Mouse (Mus musculus) Patski (cell line): ENCODE measurements around the gene Caly. TPM values are rescaled to one million over a fixed set of nuclear protein-coding genes. Genes with fewer than 3 reads are reported as not detected.

ENCODE experiments used
- ATAC-seq: fragments of 100-300 bp; one replicate; pipeline ENCODE4 v1.8.0; 2021
- CTCF ChIA-PET: fragments of 350-600 bp; sonication (Branson Sonifier 250); formaldehyde crosslinking; loops from one replicate; lab custom pipeline; 2022; ENCODE audit warnings: inconsistent platforms; lab: Charles Lee
- POLR2A ChIA-PET: fragments of 350-600 bp; sonication (Branson Sonifier 250); formaldehyde crosslinking; loops from one replicate; lab custom pipeline; 2022; ENCODE audit warnings: antibody characterized with exemption, inconsistent platforms; lab: Charles Lee
- DNase-seq: peaks from one replicate; pipeline ENCODE4 v3.0.0-alpha.2; 2011; ENCODE audit warnings: low read depth, low spot score
- H3K27me3 ChIP-seq: fragments of 371-371 bp; one replicate; pipeline ENCODE4 v1.5.1; 2021
- CTCF ChIP-seq: fragments of 100-300 bp; IDR thresholded peaks from one replicate; pipeline ENCODE4 v1.5.1; 2021
- in situ Hi-C: fragments of 300-500 bp; cut with MboI; formaldehyde crosslinking; loops from 3 replicates; pipeline ENCODE4 v1.11.1; 2018; ENCODE audit warnings: low pct_unique_long_range_greater_than_20kb, mixed read lengths
- polyA plus RNA-seq: library from polyadenylated mRNA; unstranded; gene quantifications from one replicate; pipeline ENCODE4 v1.2.3, GENCODE M21; 2021

Caly gene
- polyA plus RNA-seq, 1 experiment from 2014 or later, result not detected

- in situ Hi-C loops, result no loop called here
- no peak for DNase-seq
- TF ChIP-seq CTCF, result no peak
- POLR2A ChIA-PET, result no interaction called here
- CTCF ChIA-PET, result no interaction called here
- ATAC-seq, result no peak
- H3K27me3 ChIP-seq, result peaks cover 30% of the 10 kb centered on the region
Observed at GRCm38 (mm10) chr7:140047811-140048311, 34.5 kb downstream of the Caly start.

GRCm38 (mm10) chr7:140045546-140045945 is 36.8 kb downstream of the Caly start:
- ATAC-seq (no peak), DNase-seq (no peak)
- CTCF ChIA-PET, result no interaction called here
- POLR2A ChIA-PET, result no interaction called here
- TF ChIP-seq CTCF, result no peak
- peaks cover 26% of the 10 kb centered on the region for H3K27me3 ChIP-seq
- in situ Hi-C loops, result no loop called here

GRCm38 (mm10) chr7:140042728-140043127 is 39.6 kb downstream of the Caly start:
- ATAC-seq (no peak), DNase-seq (no peak)
- in situ Hi-C loops, result no loop called here
- CTCF ChIA-PET, result no interaction called here
- POLR2A ChIA-PET, result no interaction called here
- H3K27me3 ChIP-seq, result peaks cover 3% of the 10 kb centered on the region
- TF ChIP-seq CTCF, result no peak

- CTCF ChIA-PET, result no interaction called here
- DNase-seq, result no peak
- TF ChIP-seq CTCF, result no peak
- POLR2A ChIA-PET, result no interaction called here
- ATAC-seq, result no peak
- in situ Hi-C loops, result no loop called here
- no peaks in the 10 kb centered on the region for H3K27me3 ChIP-seq
Observed at GRCm38 (mm10) chr7:140037171-140037555, 45.2 kb downstream of the Caly start.

- DNase-seq, result peak; percentile 77
- no peaks in the 10 kb centered on the region for H3K27me3 ChIP-seq
- CTCF ChIA-PET, result no interaction called here
- in situ Hi-C loops, result no loop called here
- TF ChIP-seq CTCF, result no peak
- POLR2A ChIA-PET, result no interaction called here
- ATAC-seq, result peak; percentile 98
Observed at GRCm38 (mm10) chr7:140036281-140037170, 45.8 kb downstream of the Caly start, which contains the start of the genes Zfp511 and Tubgcp2. Gene Zfp511, plus strand, starts transcription at chr7:140036391. Gene Tubgcp2, minus strand, starts transcription at chr7:140036669.

GRCm38 (mm10) chr7:140035456-140035855 is 46.9 kb downstream of the Caly start:
- H3K27me3 ChIP-seq, result no peaks in the 10 kb centered on the region
- DNase-seq, result no peak
- no peak for TF ChIP-seq CTCF
- ChIA-PET POLR2A (no interaction called here), CTCF (no interaction called here)
- in situ Hi-C loops, result no loop called here
- no peak for ATAC-seq

GRCm38 (mm10) chr7:140033386-140033785 is 49.0 kb downstream of the Caly start:
- POLR2A ChIA-PET, result interaction anchor here (0.6 kb wide), 1 partner anchor 65 kb away, joined by 3 read pairs; no protein-coding TSS in a partner anchor
- TF ChIP-seq CTCF, result no peak
- ATAC-seq, result no peak
- CTCF ChIA-PET, result no interaction called here
- no peaks in the 10 kb centered on the region for H3K27me3 ChIP-seq
- DNase-seq, result no peak
- in situ Hi-C loops, result no loop called here

- no peaks in the 10 kb centered on the region for H3K27me3 ChIP-seq
- DNase-seq (no peak), ATAC-seq (no peak)
- ChIA-PET POLR2A (no interaction called here), CTCF (no interaction called here)
- TF ChIP-seq CTCF, result no peak
- in situ Hi-C loops, result no loop called here
Observed at GRCm38 (mm10) chr7:140032366-140032765, 50.0 kb downstream of the Caly start.

GRCm38 (mm10) chr7:140031771-140032170 is 50.6 kb downstream of the Caly start:
- no peaks in the 10 kb centered on the region for H3K27me3 ChIP-seq
- ChIA-PET POLR2A (no interaction called here), CTCF (no interaction called here)
- in situ Hi-C loops, result no loop called here
- DNase-seq (no peak), ATAC-seq (no peak)
- TF ChIP-seq CTCF, result no peak

Other genes starting within 250 kb of the Caly start
- gene Adgra1, start 248.4 kb downstream of the Caly start, polyA plus RNA-seq, result 55.9 TPM
- 0.54 TPM for gene Kndc1, start 187.9 kb downstream of the Caly start, polyA plus RNA-seq
- not detected for gene Utf1, start 138.8 kb downstream of the Caly start, polyA plus RNA-seq
- 0.18 TPM for gene 6430531B16Rik, start 103.8 kb downstream of the Caly start, polyA plus RNA-seq
- gene Adam8, start 90.0 kb downstream of the Caly start, polyA plus RNA-seq, result 1.4 TPM
- 28.8 TPM for gene Zfp511, start 46.2 kb downstream of the Caly start, polyA plus RNA-seq
- 29.2 TPM for gene Tubgcp2, start 45.9 kb downstream of the Caly start, polyA plus RNA-seq
- gene Msx3, start 33.5 kb downstream of the Caly start, polyA plus RNA-seq, result not detected
- not detected for gene Prap1, start 10.8 kb upstream of the Caly start, polyA plus RNA-seq
- 50.1 TPM for gene Fuom, start 19.9 kb upstream of the Caly start, polyA plus RNA-seq
- gene Paox, start 33.3 kb upstream of the Caly start, polyA plus RNA-seq, result 9.8 TPM
- gene Echs1, start 33.9 kb upstream of the Caly start, polyA plus RNA-seq, result 170 TPM
- 23.2 TPM for gene Mtg1, start 55.0 kb upstream of the Caly start, polyA plus RNA-seq
- 0.01 TPM for gene Sprn, start 72.3 kb upstream of the Caly start, polyA plus RNA-seq
- gene Olfr522, start 82.2 kb upstream of the Caly start, polyA plus RNA-seq, result not detected
- gene Olfr523, start 90.7 kb upstream of the Caly start, polyA plus RNA-seq, result not detected
- gene Olfr524, start 123.4 kb upstream of the Caly start, polyA plus RNA-seq, result not detected
- gene Cd163l1, start 135.7 kb upstream of the Caly start, polyA plus RNA-seq, result not detected
- gene 5830411N06Rik, start 164.7 kb upstream of the Caly start, polyA plus RNA-seq, result not detected
- gene Olfr525, start 238.3 kb upstream of the Caly start, polyA plus RNA-seq, result not detected